Mouse (Mus musculus) CH12.LX (cell line): ENCODE data around the gene Rrnad1. TPM values are rescaled to one million over a fixed set of nuclear protein-coding genes. Genes with fewer than 3 reads are reported as not detected.

Experiments used
- DNase-seq: peaks from one replicate; pipeline ENCODE4 v3.0.0-alpha.2; 2013; ENCODE audit errors: extremely low read depth
- H3K27ac ChIP-seq: 2 replicates; pipeline ENCODE4 v1.5.1; 2012; ENCODE audit warnings: low read depth, mild to moderate bottlenecking, control low read depth, moderate library complexity; ENCODE audit not compliant: insufficient read depth
- H3K27me3 ChIP-seq: replicated peaks from 2 replicates; pipeline ENCODE3; 2012; ENCODE audit warnings: inconsistent platforms
- H3K36me3 ChIP-seq, 2 experiments: replicated peaks in 1 of 2; 2 replicates each; pipeline versions ENCODE3 to v1.6.1; 2012; ENCODE audit warnings: inconsistent platforms in 1 of 2, low read length in 1 of 2, mild to moderate bottlenecking in 1 of 2, mixed read lengths in 1 of 2, moderate library complexity in 1 of 2; ENCODE audit not compliant: control insufficient read depth in 1 of 2, insufficient read depth in 1 of 2
- H3K4me1 ChIP-seq, 2 experiments: 2 replicates each; pipeline ENCODE4 v1.6.1; 2012; ENCODE audit warnings: inconsistent platforms in 1 of 2, moderate library complexity in 1 of 2; ENCODE audit not compliant: insufficient read depth in 2 of 2, control insufficient read depth in 1 of 2
- H3K4me2 ChIP-seq: 2 replicates; pipeline ENCODE4 v1.6.1; 2012; ENCODE audit warnings: low read depth, mild to moderate bottlenecking, control low read depth; ENCODE audit not compliant: poor library complexity, insufficient read depth, severe bottlenecking
- H3K4me3 ChIP-seq, 3 experiments: fragments of 150-350 bp in 1 of 3; sonication (generic) in 1 of 3; replicated peaks in 1 of 3; 2 replicates each; pipeline versions ENCODE3 to v1.5.1; 2011 to 2012; ENCODE audit warnings: low read depth in 2 of 3, low read length in 2 of 3, mild to moderate bottlenecking in 2 of 3, moderate library complexity in 2 of 3, control low read depth in 1 of 3, improper control_type of control experiment in 1 of 3, inconsistent platforms in 1 of 3, mixed read lengths in 1 of 3; ENCODE audit not compliant: poor library complexity in 1 of 3
- H3K79me2 ChIP-seq: replicated peaks from 2 replicates; pipeline ENCODE4 v1.6.1; 2012; ENCODE audit warnings: mild to moderate bottlenecking, moderate library complexity; ENCODE audit not compliant: control insufficient read depth, poor library complexity, insufficient read depth, severe bottlenecking; ENCODE audit errors: extremely low read depth
- H3K9ac ChIP-seq: 2 replicates; pipeline ENCODE4 v1.6.1; 2012; ENCODE audit warnings: low read depth, mild to moderate bottlenecking, control low read depth, moderate library complexity; ENCODE audit not compliant: insufficient read depth
- H3K9me3 ChIP-seq: replicated peaks from 2 replicates; pipeline ENCODE3; 2012; ENCODE audit warnings: low read length, inconsistent platforms, mixed read lengths
- ELF1 ChIP-seq: IDR thresholded peaks from 2 replicates; pipeline ENCODE4 v1.6.1; 2014; ENCODE audit warnings: low read depth, mild to moderate bottlenecking, inconsistent platforms, low read length, improper control_type of control experiment
- ETS1 ChIP-seq: conservative IDR thresholded peaks from 2 replicates; pipeline ENCODE4 v1.6.1; 2012; ENCODE audit warnings: low read depth, mild to moderate bottlenecking, inconsistent platforms, low read length, improper control_type of control experiment, moderate library complexity
- HCFC1 ChIP-seq: IDR thresholded peaks from 2 replicates; pipeline ENCODE4 v1.6.1; 2012; ENCODE audit warnings: low read depth, mild to moderate bottlenecking, inconsistent platforms, low read length, improper control_type of control experiment
- KAT2A ChIP-seq: IDR thresholded peaks from 2 replicates; pipeline ENCODE4 v1.6.1; 2012; ENCODE audit warnings: low read length, improper control_type of control experiment, inconsistent platforms; ENCODE audit not compliant: insufficient replicate concordance
- MAFK ChIP-seq: IDR thresholded peaks from 2 replicates; pipeline ENCODE4 v1.6.1; 2011; ENCODE audit warnings: low read length, improper control_type of control experiment; ENCODE audit not compliant: insufficient replicate concordance
- MXI1 ChIP-seq: IDR thresholded peaks from 2 replicates; pipeline ENCODE4 v1.6.1; 2011; ENCODE audit warnings: mild to moderate bottlenecking, low read depth, low read length, improper control_type of control experiment
- NELFE ChIP-seq: IDR thresholded peaks from 2 replicates; pipeline ENCODE4 v1.6.1; 2011; ENCODE audit warnings: low read depth, low read length, improper control_type of control experiment
- POLR2A ChIP-seq: IDR thresholded peaks from 2 replicates; pipeline ENCODE4 v1.6.1; 2011; ENCODE audit warnings: low read depth, mild to moderate bottlenecking, improper control_type of control experiment, low read length
- POLR2AphosphoS2 ChIP-seq: IDR thresholded peaks from 2 replicates; pipeline ENCODE4 v1.6.1; 2011; ENCODE audit warnings: low read depth, low read length, improper control_type of control experiment
- RCOR1 ChIP-seq: conservative IDR thresholded peaks from 2 replicates; pipeline ENCODE4 v1.6.1; 2012; ENCODE audit warnings: low read depth, mild to moderate bottlenecking, inconsistent platforms, low read length, improper control_type of control experiment
- TCF12 ChIP-seq: IDR thresholded peaks from 2 replicates; pipeline ENCODE4 v1.6.1; 2014; ENCODE audit warnings: low read depth, mild to moderate bottlenecking, inconsistent platforms, low read length, improper control_type of control experiment
- USF1 ChIP-seq: IDR thresholded peaks from 2 replicates; pipeline ENCODE4 v1.6.1; 2014; ENCODE audit warnings: low read depth, mild to moderate bottlenecking, inconsistent platforms, low read length, improper control_type of control experiment
- USF2 ChIP-seq: conservative IDR thresholded peaks from 2 replicates; pipeline ENCODE4 v1.6.1; 2011; ENCODE audit warnings: low read depth, low read length, improper control_type of control experiment
- ZKSCAN1 ChIP-seq: IDR thresholded peaks from 2 replicates; pipeline ENCODE4 v1.6.1; 2012; ENCODE audit warnings: low read depth, inconsistent platforms, low read length, improper control_type of control experiment, borderline replicate concordance
- ZNF384 ChIP-seq: IDR thresholded peaks from 2 replicates; pipeline ENCODE4 v1.6.1; 2012; ENCODE audit warnings: low read depth, low read length, improper control_type of control experiment, inconsistent platforms
- dilution Hi-C: fragments of 300-500 bp; cut with MboI; formaldehyde crosslinking; loops from 2 replicates; pipeline ENCODE4 v1.14.3; 2020; ENCODE audit warnings: low sequenced_read_pairs; ENCODE audit not compliant: extremely low pct_unique_long_range_greater_than_20kb, extremely low pct_ligation_motif_present
- in situ Hi-C: fragments of 300-500 bp; cut with MboI; formaldehyde crosslinking; loops from 3 replicates; pipeline ENCODE4 v1.14.3; 2019; ENCODE audit warnings: low sequenced_read_pairs, low pct_ligation_motif_present, low pct_unique_long_range_greater_than_20kb, mixed read lengths
- polyA plus RNA-seq: library from polyadenylated mRNA; unstranded; fragments of >175 nt; gene quantifications from 2 replicates; pipeline ENCODE4 v1.2.1, GENCODE M21; 2012; ENCODE audit warnings: low read depth; ENCODE audit not compliant: insufficient read length
- total RNA-seq, 2 experiments: library from RNA; depleted of rRNA; stranded (reverse); fragments of 300-350 nt in 1 of 2; fragments of >200 nt in 1 of 2; gene quantifications; 2 replicates each; pipeline ENCODE4 v1.2.3; 2012 to 2014

The Rrnad1 gene
- total and polyA plus RNA-seq, 3 experiments, result 8.0 to 12.5 (median 11.4) TPM

- Histone ChIP-seq H3K9ac (no peak overlapping the region), H3K4me2 (no peak overlapping the region), H3K36me3 (peaks cover 24 to 51% of the 10 kb centered on the region in 2 experiments), H3K9me3 (no peaks in the 10 kb centered on the region), H3K27me3 (no peaks in the 10 kb centered on the region), H3K4me1 (no peaks in the 10 kb centered on the region), H3K27ac (no peak overlapping the region), H3K4me3 (no peak overlapping the region), H3K79me2 (no peaks in the 10 kb centered on the region)
- in situ Hi-C loops (no loop called here), dilution Hi-C loops (no loop called here)
- TF ChIP-seq HCFC1 (no peak), ZKSCAN1 (no peak), POLR2AphosphoS2 (no peak), RCOR1 (no peak), ZNF384 (no peak), KAT2A (no peak)
- no peak for DNase-seq
Observed at GRCm38 (mm10) chr3:87945781-87946540, 15.4 kb upstream of the Rrnad1 start.

GRCm38 (mm10) chr3:87944838-87945600, 14.5 kb upstream of the Rrnad1 start:
- no peak overlapping the region for H3K9ac ChIP-seq
- H3K4me2 ChIP-seq, result no peak overlapping the region
- no peak overlapping the region for H3K4me3 ChIP-seq
- TF ChIP-seq ETS1, result no peak
- no peak for TF ChIP-seq MXI1
- TF ChIP-seq POLR2A, result no peak
- TF ChIP-seq ZNF384, result no peak
- TF ChIP-seq TCF12, result no peak
- no peak for TF ChIP-seq KAT2A
- TF ChIP-seq USF2, result no peak
- TF ChIP-seq USF1, result no peak
- TF ChIP-seq MAFK, result no peak
- TF ChIP-seq NELFE, result no peak
- no peak for TF ChIP-seq HCFC1
- TF ChIP-seq ELF1, result no peak
- H3K27me3 ChIP-seq, result no peaks in the 10 kb centered on the region
- no peaks in the 10 kb centered on the region for H3K79me2 ChIP-seq
- no peak overlapping the region for H3K27ac ChIP-seq
- dilution Hi-C loops, result no loop called here
- no peaks in the 10 kb centered on the region for H3K9me3 ChIP-seq
- no peak for DNase-seq
- H3K36me3 ChIP-seq, result peaks cover 29 to 58% of the 10 kb centered on the region in 2 experiments
- in situ Hi-C loops, result loop anchor here (5.0 kb wide), 1 partner anchor 32 kb away; no protein-coding TSS in a partner anchor
- H3K4me1 ChIP-seq, result no peaks in the 10 kb centered on the region
